Mouse (Mus musculus): ENCODE measurements around the gene Clec3b. TPM values are rescaled to one million over a fixed set of nuclear protein-coding genes. Genes with fewer than 3 reads are reported as not detected.
A peak's percentile ranks its signal among the peaks of the same experiment; 100 is the strongest.

Gene Clec3b
- polyA plus RNA-seq, 1 experiment from 2014 or later, result 3.5 TPM

- TF ChIP-seq CTCF (IDR thresholded peaks at IDR 0.05; ENCODE audit: low read depth), result no peak
- no peak overlapping the region for H3K27ac ChIP-seq (ENCODE audit: low read depth, low read length)
- H3K4me3 ChIP-seq (ENCODE audit: low read depth, low read length), result no peak overlapping the region
- H3K9ac ChIP-seq (ENCODE audit: low read depth, low read length), result no peak overlapping the region
- no peaks in the 10 kb centered on the region for H3K27me3 ChIP-seq (replicated peaks; ENCODE audit: control insufficient read depth, insufficient read depth, low read length)
- no peak overlapping the region for H3K4me2 ChIP-seq (replicated peaks; ENCODE audit: low read depth)
- H3K36me3 ChIP-seq (ENCODE audit: control insufficient read depth, insufficient read depth), result peaks cover 13% of the 10 kb centered on the region; the same call in 1 of the 2 replicates
- H3K9me3 ChIP-seq (ENCODE audit: control insufficient read depth), result no peaks in the 10 kb centered on the region
- no peaks in the 10 kb centered on the region for H3K4me1 ChIP-seq (replicated peaks; ENCODE audit: control insufficient read depth, insufficient read depth, low read length)
- WGBS, result 97% methylated on average over 5 of the region's 5 CpGs
- ATAC-seq, result no peak
Measured at GRCm38 (mm10) chr9:123187589-123187988, 36.8 kb downstream of the Clec3b start.

GRCm38 (mm10) chr9:123188271-123188670 lies 37.5 kb downstream of the Clec3b start:
- WGBS, result 77% methylated on average over 2 of the region's 2 CpGs
- Histone ChIP-seq H3K4me1 (replicated peaks; ENCODE audit: control insufficient read depth, insufficient read depth, low read length) (no peaks in the 10 kb centered on the region), H3K4me3 (ENCODE audit: low read depth, low read length) (no peak overlapping the region), H3K4me2 (replicated peaks; ENCODE audit: low read depth) (no peak overlapping the region), H3K27ac (ENCODE audit: low read depth, low read length) (no peak overlapping the region), H3K36me3 (ENCODE audit: control insufficient read depth, insufficient read depth) (peaks cover 13% of the 10 kb centered on the region; the same call in 1 of the 2 replicates), H3K9ac (ENCODE audit: low read depth, low read length) (no peak overlapping the region), H3K27me3 (replicated peaks; ENCODE audit: control insufficient read depth, insufficient read depth, low read length) (no peaks in the 10 kb centered on the region), H3K9me3 (ENCODE audit: control insufficient read depth) (no peaks in the 10 kb centered on the region)
- no peak for TF ChIP-seq CTCF (IDR thresholded peaks at IDR 0.05; ENCODE audit: low read depth)
- ATAC-seq, result no peak

- no peak overlapping the region for H3K9ac ChIP-seq (ENCODE audit: low read depth, low read length)
- TF ChIP-seq CTCF (IDR thresholded peaks at IDR 0.05; ENCODE audit: low read depth), result no peak
- no peak overlapping the region for H3K27ac ChIP-seq (ENCODE audit: low read depth, low read length)
- H3K36me3 ChIP-seq (ENCODE audit: control insufficient read depth, insufficient read depth), result peaks cover 3% of the 10 kb centered on the region; the same call in 1 of the 2 replicates
- no peak overlapping the region for H3K4me3 ChIP-seq (ENCODE audit: low read depth, low read length)
- no peaks in the 10 kb centered on the region for H3K4me1 ChIP-seq (replicated peaks; ENCODE audit: control insufficient read depth, insufficient read depth, low read length)
- H3K9me3 ChIP-seq (ENCODE audit: control insufficient read depth), result no peaks in the 10 kb centered on the region
- H3K27me3 ChIP-seq (replicated peaks; ENCODE audit: control insufficient read depth, insufficient read depth, low read length), result no peaks in the 10 kb centered on the region
- ATAC-seq, result no peak
- WGBS, result 84% methylated on average over 3 of the region's 3 CpGs
- no peak overlapping the region for H3K4me2 ChIP-seq (replicated peaks; ENCODE audit: low read depth)
Measured at GRCm38 (mm10) chr9:123200116-123200515, 49.4 kb downstream of the Clec3b start.

GRCm38 (mm10) chr9:123206526-123206925 lies 55.8 kb downstream of the Clec3b start:
- no peak overlapping the region for H3K9ac ChIP-seq (ENCODE audit: low read depth, low read length)
- no peak overlapping the region for H3K4me2 ChIP-seq (replicated peaks; ENCODE audit: low read depth)
- no peak overlapping the region for H3K4me3 ChIP-seq (ENCODE audit: low read depth, low read length)
- no peak for TF ChIP-seq CTCF (IDR thresholded peaks at IDR 0.05; ENCODE audit: low read depth)
- ATAC-seq, result peak; percentile 58
- peaks cover 15% of the 10 kb centered on the region; the same call in 1 of the 2 replicates for H3K4me1 ChIP-seq (replicated peaks; ENCODE audit: control insufficient read depth, insufficient read depth, low read length)
- H3K9me3 ChIP-seq (ENCODE audit: control insufficient read depth), result no peaks in the 10 kb centered on the region
- H3K36me3 ChIP-seq (ENCODE audit: control insufficient read depth, insufficient read depth), result no peaks in the 10 kb centered on the region
- H3K27ac ChIP-seq (ENCODE audit: low read depth, low read length), result peak overlapping the region; percentile 50
- no peaks in the 10 kb centered on the region for H3K27me3 ChIP-seq (replicated peaks; ENCODE audit: control insufficient read depth, insufficient read depth, low read length)
- WGBS, result 31% methylated on average over 2 of the region's 2 CpGs

GRCm38 (mm10) chr9:123206948-123207347 lies 56.2 kb downstream of the Clec3b start:
- no peaks in the 10 kb centered on the region; the same call in 1 of the 2 replicates for H3K36me3 ChIP-seq (ENCODE audit: control insufficient read depth, insufficient read depth)
- no peaks in the 10 kb centered on the region for H3K9me3 ChIP-seq (ENCODE audit: control insufficient read depth)
- no peaks in the 10 kb centered on the region for H3K27me3 ChIP-seq (replicated peaks; ENCODE audit: control insufficient read depth, insufficient read depth, low read length)
- peak overlapping the region; percentile 50 for H3K27ac ChIP-seq (ENCODE audit: low read depth, low read length)
- peak; percentile 83 for ATAC-seq
- no peak for TF ChIP-seq CTCF (IDR thresholded peaks at IDR 0.05; ENCODE audit: low read depth)
- peaks cover 15% of the 10 kb centered on the region; the same call in 1 of the 2 replicates for H3K4me1 ChIP-seq (replicated peaks; ENCODE audit: control insufficient read depth, insufficient read depth, low read length)
- no peak overlapping the region for H3K4me3 ChIP-seq (ENCODE audit: low read depth, low read length)
- no peak overlapping the region for H3K4me2 ChIP-seq (replicated peaks; ENCODE audit: low read depth)
- 55% methylated on average over 2 of the region's 2 CpGs for WGBS
- no peak overlapping the region for H3K9ac ChIP-seq (ENCODE audit: low read depth, low read length)

Other genes with a start within 250 kb of the Clec3b start
- gene Zfp105, start 227.9 kb upstream of the Clec3b start, polyA plus RNA-seq (2015; fragmentation: Nextera tagmentation; extraction: Ambion mirVana), result 3.5 and 4.8 TPM in 2 replicates
- 51.3 and 55.9 TPM in 2 replicates for gene 1110059G10Rik, start 199.9 kb upstream of the Clec3b start, polyA plus RNA-seq (2015; fragmentation: Nextera tagmentation; extraction: Ambion mirVana)
- 10.0 and 10.1 TPM in 2 replicates for gene Kif15, start 199.9 kb upstream of the Clec3b start, polyA plus RNA-seq (2015; fragmentation: Nextera tagmentation; extraction: Ambion mirVana)
- 25.9 and 26.2 TPM in 2 replicates for gene Tmem42, start 129.6 kb upstream of the Clec3b start, polyA plus RNA-seq (2015; fragmentation: Nextera tagmentation; extraction: Ambion mirVana)
- 0.21 TPM in 1 of 2 replicates, not detected in the other for gene Tgm4, start 116.2 kb upstream of the Clec3b start, polyA plus RNA-seq (2015; fragmentation: Nextera tagmentation; extraction: Ambion mirVana)
- gene Zdhhc3, start 37.7 kb upstream of the Clec3b start, polyA plus RNA-seq (2015; fragmentation: Nextera tagmentation; extraction: Ambion mirVana), result 52.1 and 55.3 TPM in 2 replicates
- gene Exosc7, start 37.7 kb upstream of the Clec3b start, polyA plus RNA-seq (2015; fragmentation: Nextera tagmentation; extraction: Ambion mirVana), result 53.2 and 53.6 TPM in 2 replicates
- 6.9 and 7.7 TPM in 2 replicates for gene Cdcp1, start 65.1 kb downstream of the Clec3b start, polyA plus RNA-seq (2015; fragmentation: Nextera tagmentation; extraction: Ambion mirVana)
- 15.6 and 16.1 TPM in 2 replicates for gene Tmem158, start 109.8 kb downstream of the Clec3b start, polyA plus RNA-seq (2015; fragmentation: Nextera tagmentation; extraction: Ambion mirVana)
- gene Lars2, start 216.0 kb downstream of the Clec3b start, polyA plus RNA-seq (2015; fragmentation: Nextera tagmentation; extraction: Ambion mirVana), result 1,655 and 2,242 TPM in 2 replicates